Mouse (Mus musculus): ENCODE measurements around the gene Flnb.

DNA sequence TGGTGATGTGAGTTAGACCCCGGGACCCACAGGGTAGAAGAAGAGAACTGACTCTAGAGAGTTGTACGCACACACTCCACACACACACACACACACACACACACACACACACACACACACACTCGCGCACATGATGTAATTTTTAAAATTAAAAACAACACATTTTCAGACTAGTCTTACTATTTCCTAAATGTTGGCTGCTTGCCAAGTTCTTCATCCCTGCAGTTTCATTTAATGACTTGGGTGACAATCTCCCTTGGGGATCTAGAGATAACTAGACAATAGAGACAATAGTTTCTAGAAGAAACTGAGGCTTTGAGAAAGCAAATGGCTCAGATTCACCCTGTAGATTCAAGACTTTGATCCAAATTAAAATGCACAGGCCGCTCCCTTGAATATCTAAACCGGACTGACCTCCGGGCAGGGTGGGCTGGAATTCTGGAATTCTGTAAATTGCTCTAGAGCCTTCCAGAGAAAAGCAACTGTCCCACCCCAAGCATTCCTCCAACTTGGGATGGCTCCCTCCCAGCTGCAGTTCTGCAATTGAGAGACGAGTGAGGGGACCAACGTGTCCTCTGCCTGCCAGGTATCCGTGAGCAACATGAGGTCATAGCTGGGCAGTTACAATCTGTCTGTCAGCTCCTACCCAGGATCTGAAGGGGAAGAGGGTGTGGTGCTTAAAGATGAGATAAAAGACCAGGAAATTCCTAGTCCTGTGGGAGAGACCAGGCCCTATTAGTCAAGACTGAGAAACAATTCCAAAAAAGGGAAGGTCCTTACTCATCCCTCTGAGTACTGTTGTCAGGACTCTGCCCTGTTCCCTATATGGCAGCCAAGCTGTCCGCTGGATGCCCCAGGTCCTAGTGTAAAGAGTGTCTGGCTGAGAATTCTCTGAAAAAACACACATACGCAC is 8.5 kb upstream of the Flnb start:
- TF ChIP-seq POLR2A (IDR thresholded peaks at IDR 0.05; ENCODE audit: insufficient read length, low read depth) (peak; percentile 22), MYOG (IDR thresholded peaks at IDR 0.05; ENCODE audit: control insufficient read depth in 1 of 3, insufficient read depth in 1 of 3, insufficient read length in 2 of 3, low read depth in 2 of 3) (no peak), MAX (IDR thresholded peaks at IDR 0.05; ENCODE audit: low read depth) (no peak), SRF (IDR thresholded peaks at IDR 0.05; ENCODE audit: control insufficient read depth, insufficient read length, low read depth) (peak; percentile 91), CEBPB (IDR thresholded peaks at IDR 0.05; ENCODE audit: insufficient read depth, poor library complexity, severe bottlenecking) (no peak), USF1 (IDR thresholded peaks at IDR 0.05; ENCODE audit: low read depth) (no peak), MYOD1 (IDR thresholded peaks at IDR 0.05; ENCODE audit: control insufficient read depth in 1 of 3, insufficient read length in 2 of 3, low read depth in 2 of 3) (no peak), POLR2AphosphoS2 (IDR thresholded peaks at IDR 0.05; ENCODE audit: insufficient read length, low read depth) (no peak)
